Comparison of ENCODE assay signal across 8 mouse cellular contexts in genomic region chr7:84606293-84606749, GRCm38 (mm10). TPM values are rescaled to one million over a fixed set of nuclear protein-coding genes. Genes with fewer than 3 reads are reported as not detected.
DNase-seq lines count a peak whose midpoint lies in the region; ATAC-seq and TF ChIP-seq lines count a peak whose summit lies in the region.

Gene Fah, minus strand, starts transcription at chr7:84606722.

- peaks cover 11 to 20% of the 10 kb centered on the region in 2 experiments for H3K36me3 ChIP-seq in CH12.LX (replicated peaks in 1 of 2; ENCODE audit: control insufficient read depth in 1 of 2, insufficient read depth in 1 of 2, low read length in 1 of 2)
- H3K36me3 ChIP-seq in embryonic facial prominence, embryonic 10.5 days (replicated peaks), result no peaks in the 10 kb centered on the region
- H3K36me3 ChIP-seq in heart, embryonic 12.5 days, result no peaks in the 10 kb centered on the region
- H3K36me3 ChIP-seq in kidney, embryonic 15.5 days, result no peaks in the 10 kb centered on the region
- H3K36me3 ChIP-seq in liver, adult 2 months (ENCODE audit: control insufficient read depth, insufficient read depth, low read length), result peaks cover 14% of the 10 kb centered on the region

- DNase-seq in CH12.LX (ENCODE audit: extremely low read depth), result peak; percentile 61
- DNase-seq in adrenal gland, adult 18-20 months (ENCODE audit: low spot score in 2 of 2), result peak; percentile 29 to 48
- DNase-seq in embryonic facial prominence, embryonic 10.5 days (ENCODE audit: low spot score), result peak; percentile 45
- peak; percentile 99 for DNase-seq in liver, adult 2 months (ENCODE audit: extremely low read depth, low read depth, low spot score)
- peak; percentile 39 for DNase-seq in neural tube, embryonic 10.5 days (ENCODE audit: extremely low spot score, low spot score)
- no peak for DNase-seq in thymus, postnatal 36 days

- no peaks in the 10 kb centered on the region for H3K27me3 ChIP-seq in CH12.LX (replicated peaks)
- peaks cover 12% of the 10 kb centered on the region for H3K27me3 ChIP-seq in embryonic facial prominence, embryonic 10.5 days (replicated peaks; ENCODE audit: low read depth, poor library complexity, severe bottlenecking)
- no peaks in the 10 kb centered on the region for H3K27me3 ChIP-seq in heart, embryonic 12.5 days (replicated peaks)
- H3K27me3 ChIP-seq in kidney, embryonic 15.5 days, result no peaks in the 10 kb centered on the region
- H3K27me3 ChIP-seq in liver, adult 2 months (ENCODE audit: control insufficient read depth, insufficient read depth, low read length), result no peaks in the 10 kb centered on the region

- no peak for TF ChIP-seq RAD21 in CH12.LX (IDR thresholded peaks at IDR 0.05; ENCODE audit: low read depth, low read length)

- TF ChIP-seq EP300 in CH12.LX (IDR thresholded peaks at IDR 0.05; ENCODE audit: low read length), result no peak

- TF ChIP-seq CTCF in CH12.LX (conservative IDR thresholded peaks at IDR 0.05 in 1 of 2, IDR thresholded peaks at IDR 0.05 in 1 of 2; ENCODE audit: low read depth in 2 of 2, low read length in 2 of 2), result no peak
- TF ChIP-seq CTCF in liver, adult 2 months (IDR thresholded peaks at IDR 0.05; ENCODE audit: low read depth, low read length), result 0 out of 2 replicates have a peak, but pooled peaks have one; percentile 10

- H3K4me1 ChIP-seq in CH12.LX (ENCODE audit: control insufficient read depth in 1 of 2, insufficient read depth in 2 of 2), result peaks cover 8 to 27% of the 10 kb centered on the region in 2 experiments
- H3K4me1 ChIP-seq in embryonic facial prominence, embryonic 10.5 days, result peaks cover 20% of the 10 kb centered on the region
- 0 out of 2 replicates have a peak, but pooled peaks cover 7% of the 10 kb centered on the region for H3K4me1 ChIP-seq in heart, embryonic 12.5 days (replicated peaks)
- peaks cover 20% of the 10 kb centered on the region for H3K4me1 ChIP-seq in kidney, embryonic 15.5 days
- H3K4me1 ChIP-seq in liver, adult 2 months (ENCODE audit: control insufficient read depth, insufficient read depth, low read length), result peaks cover 11% of the 10 kb centered on the region

- H3K9me3 ChIP-seq in CH12.LX (replicated peaks; ENCODE audit: low read length), result no peaks in the 10 kb centered on the region
- no peaks in the 10 kb centered on the region for H3K9me3 ChIP-seq in embryonic facial prominence, embryonic 10.5 days
- H3K9me3 ChIP-seq in heart, embryonic 12.5 days (replicated peaks), result no peaks in the 10 kb centered on the region
- H3K9me3 ChIP-seq in kidney, embryonic 15.5 days (replicated peaks), result no peaks in the 10 kb centered on the region

- WGBS in embryonic facial prominence, embryonic 10.5 days, result 1% methylated on average over 10 of the region's 10 CpGs
- 3% methylated on average over 10 of the region's 10 CpGs for WGBS in heart, embryonic 12.5 days
- WGBS in kidney, embryonic 15.5 days, result under 1% methylated on average over 7 of the region's 10 CpGs
- 3% methylated on average over 10 of the region's 10 CpGs for WGBS in liver, adult 2 months

- no peak for TF ChIP-seq POLR2A in CH12.LX (IDR thresholded peaks at IDR 0.05; ENCODE audit: low read depth, low read length)
- no peak; the same call in 1 of the 2 replicates for TF ChIP-seq POLR2A in liver, adult 2 months (IDR thresholded peaks at IDR 0.05; ENCODE audit: extremely low read depth, insufficient read depth, low read length)

- peak; percentile 46 for ATAC-seq in heart, embryonic 12.5 days (ENCODE audit: insufficient number of reproducible peaks, low FRiP score)
- ATAC-seq in kidney, embryonic 15.5 days (replicated peaks; ENCODE audit: low FRiP score), result peak; percentile 62

- dilution Hi-C loops in CH12.LX (cut with MboI; ENCODE audit: extremely low pct_ligation_motif_present, extremely low pct_unique_long_range_greater_than_20kb, low sequenced_read_pairs), result no loop called here

- H3K79me2 ChIP-seq in CH12.LX (replicated peaks; ENCODE audit: control insufficient read depth, extremely low read depth, insufficient read depth, poor library complexity, severe bottlenecking), result peaks cover 37% of the 10 kb centered on the region
- H3K79me2 ChIP-seq in liver, adult 2 months (ENCODE audit: control insufficient read depth, insufficient read depth, low read length), result peaks cover 10% of the 10 kb centered on the region; the same call in 1 of the 2 replicates

- in situ Hi-C loops in CH12.LX (cut with MboI; ENCODE audit: low pct_ligation_motif_present, low pct_unique_long_range_greater_than_20kb, low sequenced_read_pairs), result no loop called here

- H3K27ac ChIP-seq in CH12.LX (ENCODE audit: insufficient read depth, low read depth), result peak within 1 kb of the TSS; percentile 57; the same call in 1 of the 2 replicates
- peak within 1 kb of the TSS; percentile 69 for H3K27ac ChIP-seq in embryonic facial prominence, embryonic 10.5 days (replicated peaks)
- no peak within 1 kb of the TSS for H3K27ac ChIP-seq in heart, embryonic 12.5 days (ENCODE audit: poor library complexity, severe bottlenecking)
- H3K27ac ChIP-seq in kidney, embryonic 15.5 days, result no peak within 1 kb of the TSS
- peak within 1 kb of the TSS; percentile 100 for H3K27ac ChIP-seq in liver, adult 2 months (replicated peaks; ENCODE audit: insufficient read depth, low read depth, low read length)

- peak within 1 kb of the TSS; percentile 78 to 95 (median 88) for H3K4me3 ChIP-seq in CH12.LX (replicated peaks in 1 of 3; ENCODE audit: low read depth in 2 of 3, low read length in 2 of 3, poor library complexity in 1 of 3)
- H3K4me3 ChIP-seq in embryonic facial prominence, embryonic 10.5 days, result peak within 1 kb of the TSS; percentile 75
- peak within 1 kb of the TSS; percentile 75 for H3K4me3 ChIP-seq in heart, embryonic 12.5 days
- H3K4me3 ChIP-seq in kidney, embryonic 15.5 days (replicated peaks), result peak within 1 kb of the TSS; percentile 64
- peak within 1 kb of the TSS; percentile 75 for H3K4me3 ChIP-seq in liver, adult 2 months (ENCODE audit: insufficient read depth, low read depth, low read length)

- H3K4me2 ChIP-seq in CH12.LX (ENCODE audit: insufficient read depth, low read depth, poor library complexity, severe bottlenecking), result peak within 1 kb of the TSS; percentile 95
- H3K4me2 ChIP-seq in heart, embryonic 12.5 days, result peak within 1 kb of the TSS; percentile 100
- peak within 1 kb of the TSS; percentile 96 for H3K4me2 ChIP-seq in kidney, embryonic 15.5 days

- H3K9ac ChIP-seq in CH12.LX (ENCODE audit: insufficient read depth, low read depth), result peak within 1 kb of the TSS; percentile 80
- H3K9ac ChIP-seq in heart, embryonic 12.5 days, result peak within 1 kb of the TSS; percentile 73
- peak within 1 kb of the TSS; percentile 45 for H3K9ac ChIP-seq in kidney, embryonic 15.5 days
- H3K9ac ChIP-seq in liver, adult 2 months (ENCODE audit: low read depth, low read length), result peak within 1 kb of the TSS; percentile 90

TF ChIP-seq in CH12.LX, 34 proteins besides CTCF, POLR2A, EP300 and RAD21:
- no peak for TF ChIP-seq CHD2 (IDR thresholded peaks at IDR 0.05; ENCODE audit: low read length)
- peak; percentile 69 for TF ChIP-seq ELF1 (IDR thresholded peaks at IDR 0.05; ENCODE audit: low read depth, low read length)

RNA-seq across cellular contexts. Expression of gene Fah, which starts in this region (rescaled TPM):
- total RNA-seq in CH12.LX (2012; rRNA removed) (167 and 170 TPM in 2 replicates), CH12.LX (2014; rRNA removed) (128 and 131 TPM in 2 replicates)
- polyA plus RNA-seq in CH12.LX (2012; ENCODE audit: insufficient read length, low read depth), result 184 and 203 TPM in 2 replicates
- total RNA-seq in adrenal gland, adult 18-20 months (2021), result 10 to 100 TPM; 59.6 to 77.1 TPM
- polyA plus RNA-seq in embryonic facial prominence, embryonic 10.5 days (2016; fragmentation: Nextera tagmentation; extraction: Ambion mirVana), result 1.8 and 2.3 TPM in 2 replicates
- polyA plus RNA-seq in heart, embryonic 12.5 days (2016; fragmentation: Nextera tagmentation; extraction: Ambion mirVana), result 5.9 and 6.9 TPM in 2 replicates
- polyA plus RNA-seq in kidney, embryonic 15.5 days (2015; fragmentation: Nextera tagmentation; extraction: Ambion mirVana), result 8.9 and 11.3 TPM in 2 replicates
- total RNA-seq in liver, adult 2 months (2014; rRNA removed), result 476 and 506 TPM in 2 replicates
- polyA plus RNA-seq in liver, adult 2 months (2012; rRNA removed), result 711 and 1,059 TPM in 2 replicates

Comparison
In these comparisons a context has a peak if more than half of its experiments do, and no peak if none do; other contexts are left out.
1. RNA of gene Fah (polyA plus RNA-seq): 711 to 1,059 TPM in liver, adult 2 months and 184 to 203 TPM in CH12.LX; 8.9 to 11.3 TPM in kidney, embryonic 15.5 days, 5.9 to 6.9 TPM in heart, embryonic 12.5 days and 1.8 to 2.3 TPM in embryonic facial prominence, embryonic 10.5 days; every median in the first group is over 10 times any median in the second.
2. DNase-seq: peak in CH12.LX (single experiment), adrenal gland, adult 18-20 months (2 of 2), embryonic facial prominence, embryonic 10.5 days (single experiment), liver, adult 2 months (single experiment) and neural tube, embryonic 10.5 days (single experiment); none in thymus, postnatal 36 days (0 of 2).
3. H3K27ac ChIP-seq: peak in CH12.LX (single experiment), embryonic facial prominence, embryonic 10.5 days (single experiment) and liver, adult 2 months (single experiment); none in heart, embryonic 12.5 days (single experiment) and kidney, embryonic 15.5 days (single experiment).
4. Peak in every context shown above with its lines, with median percentiles within 50 percentile points of each other: H3K4me2 ChIP-seq, H3K4me3 ChIP-seq and H3K9ac ChIP-seq.